Mouse (Mus musculus) liver, adult 2 months (tissue): ENCODE measurements around the gene Vstm2l.

ENCODE experiments used
- CTCF ChIP-seq: fragments of 200-500 bp; IDR thresholded peaks from 2 replicates; pipeline ENCODE4 v1.5.1; 2011; ENCODE audit warnings: low read depth, low read length, control low read depth
- POLR2A ChIP-seq: fragments of 200-500 bp; IDR thresholded peaks from 2 replicates; pipeline ENCODE4 v1.6.1; 2011; ENCODE audit warnings: low read length, control low read depth; ENCODE audit not compliant: insufficient read depth; ENCODE audit errors: extremely low read depth

GRCm38 (mm10) chr2:157982727-157983126 lies 68.3 kb downstream of the Vstm2l start:
- no peak for TF ChIP-seq CTCF
- TF ChIP-seq POLR2A, result no peak
